Mouse (Mus musculus): Measurements from ENCODE around the gene Olfr355.

Gene Olfr355

DNA sequence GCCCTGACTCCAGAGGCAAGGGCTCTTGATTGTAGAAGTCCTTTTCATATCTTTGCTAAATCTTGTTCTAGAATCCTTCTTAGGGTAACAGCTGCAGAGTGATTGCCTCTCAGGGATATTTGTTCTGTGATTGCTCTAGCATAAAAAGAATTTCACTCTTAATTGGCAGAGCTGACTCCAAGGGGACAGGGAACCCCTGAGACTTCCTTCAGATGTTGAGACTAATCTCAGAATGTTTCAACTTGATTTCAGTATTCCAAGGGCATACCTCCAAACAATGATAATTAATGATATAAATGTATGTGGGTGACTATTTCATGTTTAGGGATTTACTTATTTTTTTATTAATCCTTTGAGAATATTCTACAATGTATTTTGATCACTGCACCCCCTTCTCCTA lies at the start of gene Olfr355:
TSS of gene Olfr355 (minus strand) at position 101 of the 400 bp plus-strand sequence.
- DNase-seq (ENCODE audit: low spot score in 2 of 2) = no peak

DNA sequence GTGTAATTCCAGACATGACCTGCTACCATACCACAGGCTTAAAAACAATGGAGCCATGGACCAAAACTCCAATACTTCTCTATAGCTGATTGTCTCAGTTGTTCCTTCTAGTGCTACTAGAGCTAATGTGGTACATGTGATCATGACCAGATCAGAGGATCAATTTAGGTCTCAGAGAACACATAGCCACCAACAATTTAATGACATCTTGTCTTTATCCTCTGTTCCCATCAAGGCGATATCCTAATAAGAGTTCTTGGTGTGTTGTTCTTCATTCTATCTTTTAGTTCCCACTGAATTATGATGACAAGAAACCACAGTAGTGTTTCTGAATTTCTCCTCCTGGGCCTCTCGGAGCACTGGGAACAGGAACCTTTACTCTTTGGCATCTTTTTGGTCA lies 8.1 kb upstream of the Olfr355 start, which contains the start of gene Olfr356:
TSS of gene Olfr356 (plus strand) at position 301 of the 400 bp plus-strand sequence.
- no peak for DNase-seq (ENCODE audit: low spot score in 2 of 2)

- no peak for DNase-seq (ENCODE audit: low spot score in 2 of 2)
Measured at GRCm38 (mm10) chr2:36905380-36905779, 23.3 kb downstream of the Olfr355 start, which contains the start of gene Olfr354. Gene Olfr354 (plus strand): TSS chr2:36905680.

GRCm38 (mm10) chr2:36897114-36897513 lies 31.6 kb downstream of the Olfr355 start:
- no peak for DNase-seq (ENCODE audit: low spot score in 2 of 2)

- no peak for DNase-seq (ENCODE audit: low spot score in 2 of 2)
Measured at GRCm38 (mm10) chr2:36892836-36893235, 35.9 kb downstream of the Olfr355 start, which contains the start of gene Olfr353. Gene Olfr353 (minus strand): TSS chr2:36892936.
